Mouse (Mus musculus): ENCODE results near the gene Hilpda.

DNA sequence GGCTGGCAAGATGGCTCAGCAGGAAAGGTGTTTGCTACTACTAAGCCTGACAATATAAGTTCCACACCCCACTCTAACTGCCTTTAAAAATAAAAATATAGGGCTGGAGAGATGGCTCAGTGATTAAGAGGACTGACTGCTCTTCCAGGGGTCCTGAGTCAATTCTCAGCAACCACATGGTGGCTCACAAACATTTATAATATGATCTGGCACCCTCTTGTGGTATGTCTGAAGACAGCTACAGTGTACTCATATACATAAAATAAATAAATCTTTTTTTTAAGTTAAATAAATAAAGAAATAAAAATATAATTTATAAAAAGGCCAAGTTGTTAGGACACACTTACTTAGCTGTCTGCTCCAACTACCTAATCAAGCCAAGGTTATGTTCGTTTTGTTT lies 30.0 kb upstream of the Hilpda start:
- no peak for TF ChIP-seq CTCF (IDR thresholded peaks at IDR 0.05; ENCODE audit: control insufficient read depth, insufficient read depth, insufficient read length)
- no peak for TF ChIP-seq MAX (IDR thresholded peaks at IDR 0.05)
- TF ChIP-seq CEBPB (IDR thresholded peaks at IDR 0.05; ENCODE audit: low read depth): no peak
- TF ChIP-seq USF1 (IDR thresholded peaks at IDR 0.05; ENCODE audit: low read depth): no peak
- TF ChIP-seq MYOG (IDR thresholded peaks at IDR 0.05; ENCODE audit: control insufficient read depth, extremely low read depth, insufficient read length): no peak

Data from C2C12 (cell line).